Mouse (Mus musculus): ENCODE results near the gene Baz1a.

- TF ChIP-seq EP300 (IDR thresholded peaks at IDR 0.05) (no peak), CTCF (IDR thresholded peaks at IDR 0.05) (no peak)
Observed at GRCm38 (mm10) chr12:54879211-54879610, 134.9 kb downstream of the Baz1a start.

All from lung, postnatal 0 days (tissue).